Mouse (Mus musculus): ENCODE data around the gene Tuba1c. TPM values are rescaled to one million over a fixed set of nuclear protein-coding genes. Genes with fewer than 3 reads are reported as not detected.
A peak's percentile ranks its signal among the peaks of the same experiment; 100 is the strongest.

Gene Tuba1c
- total and polyA plus RNA-seq, 3 experiments, result 129 to 163 TPM; not detected in 1

- Histone ChIP-seq H3K36me3 (ENCODE audit: control insufficient read depth in 1 of 2, insufficient read depth in 2 of 2, low read length in 2 of 2) (peaks cover 0 to 3% of the 10 kb centered on the region in 2 experiments; a peak in 2 of 4 replicates), H3K27me3 (ENCODE audit: control insufficient read depth in 1 of 2, insufficient read depth in 2 of 2, low read length in 2 of 2) (peaks cover 4 to 9% of the 10 kb centered on the region in 2 experiments; a peak in 3 of 4 replicates), H3K27ac (ENCODE audit: control insufficient read depth, low read depth, low read length) (no peak overlapping the region), H3K79me2 (ENCODE audit: control insufficient read depth, insufficient read depth, low read length, poor library complexity) (peaks cover 3% of the 10 kb centered on the region; the same call in 1 of the 2 replicates), H3K4me1 (ENCODE audit: control insufficient read depth in 1 of 2, insufficient read depth in 2 of 2, low read length in 2 of 2) (peaks cover 0 to 5% of the 10 kb centered on the region in 2 experiments; a peak in 2 of 4 replicates), H3K9me3 (replicated peaks; ENCODE audit: insufficient read depth, low read length) (no peaks in the 10 kb centered on the region), H3K4me3 (ENCODE audit: control insufficient read depth in 1 of 2, insufficient read depth in 1 of 2, low read depth in 2 of 2, low read length in 2 of 2) (no peak overlapping the region), H3K9ac (ENCODE audit: control insufficient read depth, low read depth, low read length, poor library complexity, severe bottlenecking) (no peak overlapping the region)
- no peak for DNase-seq (ENCODE audit: low read depth, low spot score)
- TF ChIP-seq MXI1 (IDR thresholded peaks at IDR 0.05; ENCODE audit: low read depth, low read length), result no peak
- no peak for TF ChIP-seq ZC3H11A (IDR thresholded peaks at IDR 0.05; ENCODE audit: low read depth, low read length)
- no peak for TF ChIP-seq POLR2AphosphoS2 (IDR thresholded peaks at IDR 0.05; ENCODE audit: low read length)
- no peak for TF ChIP-seq USF1 (IDR thresholded peaks at IDR 0.05; ENCODE audit: low read depth, low read length)
- no peak for TF ChIP-seq MAFK (IDR thresholded peaks at IDR 0.05; ENCODE audit: borderline replicate concordance, low read depth, low read length)
- TF ChIP-seq MYC (IDR thresholded peaks at IDR 0.05; ENCODE audit: low read depth, low read length), result no peak
- no peak for TF ChIP-seq MAX (IDR thresholded peaks at IDR 0.05; ENCODE audit: low read length)
- TF ChIP-seq POLR2A (IDR thresholded peaks at IDR 0.05; ENCODE audit: control insufficient read depth in 1 of 2, insufficient read depth in 1 of 2, low read depth in 1 of 2, low read length in 2 of 2, poor library complexity in 1 of 2), result no peak
- TF ChIP-seq MAZ (IDR thresholded peaks at IDR 0.05; ENCODE audit: low read depth, low read length), result no peak
- no peak for TF ChIP-seq POLR2AphosphoS5 (IDR thresholded peaks at IDR 0.05; ENCODE audit: borderline replicate concordance, low read depth, low read length)
- no peak for TF ChIP-seq SMC3 (IDR thresholded peaks at IDR 0.05; ENCODE audit: low read depth, low read length)
Measured at GRCm38 (mm10) chr15:98983431-98984081, 46.1 kb upstream of the Tuba1c start.

- peak overlapping the region; percentile 97 for H3K27ac ChIP-seq (ENCODE audit: control insufficient read depth, low read depth, low read length)
- peaks cover 3 to 4% of the 10 kb centered on the region in 2 experiments; a peak in 3 of 4 replicates for H3K27me3 ChIP-seq (ENCODE audit: control insufficient read depth in 1 of 2, insufficient read depth in 2 of 2, low read length in 2 of 2)
- H3K4me3 ChIP-seq (ENCODE audit: control insufficient read depth in 1 of 2, insufficient read depth in 1 of 2, low read depth in 2 of 2, low read length in 2 of 2), result peak overlapping the region; percentile 74 to 95
- TF ChIP-seq EP300 (IDR thresholded peaks at IDR 0.05; ENCODE audit: low read depth in 1 of 2, low read length in 2 of 2) (peak in 1 of 2 experiments; percentile 10; a peak in 1 of 4 replicates), TBP (IDR thresholded peaks at IDR 0.05; ENCODE audit: low read depth, low read length) (peak; percentile 59; the same call in 1 of the 2 replicates), MXI1 (IDR thresholded peaks at IDR 0.05; ENCODE audit: low read depth, low read length) (no peak), RCOR1 (IDR thresholded peaks at IDR 0.05; ENCODE audit: low read depth, low read length) (no peak), SIN3A (IDR thresholded peaks at IDR 0.05; ENCODE audit: low read length) (no peak), RAD21 (IDR thresholded peaks at IDR 0.05; ENCODE audit: low read depth, low read length) (no peak), KAT2A (conservative IDR thresholded peaks at IDR 0.05; ENCODE audit: low read depth, low read length) (no peak), BHLHE40 (IDR thresholded peaks at IDR 0.05; ENCODE audit: borderline replicate concordance, low read depth, low read length) (peak; percentile 28; the same call in 1 of the 2 replicates), GATA1 (IDR thresholded peaks at IDR 0.05; ENCODE audit: low read depth, low read length) (peak; percentile 52), CHD2 (IDR thresholded peaks at IDR 0.05; ENCODE audit: low read length) (peak; percentile 18; the same call in 1 of the 2 replicates), POLR2AphosphoS2 (IDR thresholded peaks at IDR 0.05; ENCODE audit: low read length) (no peak)
- DNase-seq (ENCODE audit: low read depth, low spot score), result peak; percentile 59
- peaks cover 3% of the 10 kb centered on the region; the same call in 1 of the 2 replicates for H3K79me2 ChIP-seq (ENCODE audit: control insufficient read depth, insufficient read depth, low read length, poor library complexity)
- H3K36me3 ChIP-seq (ENCODE audit: control insufficient read depth in 1 of 2, insufficient read depth in 2 of 2, low read length in 2 of 2), result peaks cover 0 to 3% of the 10 kb centered on the region in 2 experiments; a peak in 2 of 4 replicates
- H3K4me1 ChIP-seq (ENCODE audit: control insufficient read depth in 1 of 2, insufficient read depth in 2 of 2, low read length in 2 of 2), result peaks cover 0 to 5% of the 10 kb centered on the region in 2 experiments; a peak in 2 of 4 replicates
- H3K9me3 ChIP-seq (replicated peaks; ENCODE audit: insufficient read depth, low read length), result no peaks in the 10 kb centered on the region
- peak overlapping the region; percentile 93 for H3K9ac ChIP-seq (ENCODE audit: control insufficient read depth, low read depth, low read length, poor library complexity, severe bottlenecking)
Measured at GRCm38 (mm10) chr15:98984681-98985080, 45.0 kb upstream of the Tuba1c start.
